Mouse (Mus musculus): Measurements from ENCODE around the gene Nemp1. TPM values are rescaled to one million over a fixed set of nuclear protein-coding genes. Genes with fewer than 3 reads are reported as not detected.

The Nemp1 gene
- polyA plus RNA-seq (2012; ENCODE audit: low replicate concordance) = 3.4 and 6.8 TPM in 2 replicates

DNA sequence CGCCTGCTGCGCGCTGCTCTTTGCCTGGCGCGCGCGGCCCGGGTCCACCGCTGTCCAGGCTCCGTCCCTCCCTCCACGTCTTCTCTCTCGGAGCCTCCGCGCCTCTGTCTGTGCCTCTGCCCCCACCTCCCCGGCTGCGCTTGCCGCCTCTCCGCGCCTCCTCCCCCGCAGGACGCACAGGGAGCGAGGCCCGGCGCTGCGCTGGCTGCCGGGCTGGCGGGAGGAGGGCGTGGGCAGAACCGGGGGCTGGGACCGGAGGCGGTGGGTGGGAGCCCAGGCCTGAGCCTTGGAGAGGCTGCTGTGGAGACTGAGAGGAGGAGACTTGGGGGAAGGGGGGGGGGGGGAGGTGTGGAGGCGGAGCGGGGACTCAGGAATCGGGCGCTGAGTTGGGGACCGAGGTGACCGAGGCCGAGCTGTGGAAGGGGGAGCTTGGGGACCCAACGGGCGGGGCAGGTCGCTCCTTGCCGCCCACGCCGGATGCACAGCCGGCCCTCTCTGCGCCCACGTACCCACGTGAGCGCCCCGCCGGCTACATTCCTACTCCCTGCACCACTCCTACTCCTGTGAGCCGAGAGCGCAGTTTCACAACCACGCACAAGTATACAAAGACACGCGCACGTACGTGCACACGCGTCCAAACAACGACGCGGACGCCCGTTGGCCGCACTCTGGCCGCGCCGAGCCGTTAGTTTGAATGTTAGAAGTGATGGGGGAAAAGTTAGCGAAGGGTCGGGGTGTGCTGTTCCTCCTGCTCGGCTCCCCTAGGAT, at the start of gene Nemp1:
TSS of gene Nemp1 (plus strand) at position 401 of the 768 bp plus-strand sequence.

DNA sequence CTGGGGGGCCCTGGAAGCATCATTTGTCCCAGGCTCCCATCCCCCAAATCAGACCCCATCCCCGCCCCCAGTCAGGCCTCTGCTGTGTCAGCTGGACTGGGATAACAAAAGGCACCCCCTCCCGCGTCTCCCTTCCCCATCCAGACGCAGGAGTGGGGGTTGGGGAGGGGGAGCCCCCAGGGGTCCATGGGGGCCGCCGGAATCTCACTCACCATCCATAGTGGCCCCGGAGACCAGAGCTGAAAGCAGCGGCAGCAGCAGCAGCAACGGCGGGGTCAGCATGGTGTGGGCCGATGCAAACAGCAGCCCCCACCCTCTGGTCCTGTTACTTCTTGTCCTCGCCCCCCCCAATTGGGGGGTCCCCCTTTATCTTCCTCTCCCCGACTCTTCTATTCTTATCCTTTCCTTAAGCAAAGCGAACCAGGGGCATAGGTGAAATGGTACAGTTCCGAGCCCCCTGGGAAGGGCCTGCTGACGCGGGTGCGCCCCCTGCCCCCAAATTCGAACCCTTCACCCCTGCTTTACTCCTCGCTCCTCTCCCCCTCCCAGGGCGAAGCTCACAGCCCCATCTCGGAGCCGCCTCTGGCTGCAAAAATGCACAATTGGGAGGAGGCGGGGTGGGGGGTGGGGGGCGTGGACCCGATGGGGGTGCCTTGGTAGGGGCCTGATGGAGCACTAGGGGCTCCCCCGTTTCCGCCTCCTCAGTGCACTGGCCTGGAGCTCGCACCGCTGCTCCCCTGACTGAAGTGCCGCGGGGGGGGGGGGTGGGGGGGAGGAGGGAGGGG, 46.1 kb upstream of the Nemp1 start, which contains the start of gene Lrp1:
TSS of gene Lrp1 (minus strand) at position 743 of the 785 bp plus-strand sequence.

DNA sequence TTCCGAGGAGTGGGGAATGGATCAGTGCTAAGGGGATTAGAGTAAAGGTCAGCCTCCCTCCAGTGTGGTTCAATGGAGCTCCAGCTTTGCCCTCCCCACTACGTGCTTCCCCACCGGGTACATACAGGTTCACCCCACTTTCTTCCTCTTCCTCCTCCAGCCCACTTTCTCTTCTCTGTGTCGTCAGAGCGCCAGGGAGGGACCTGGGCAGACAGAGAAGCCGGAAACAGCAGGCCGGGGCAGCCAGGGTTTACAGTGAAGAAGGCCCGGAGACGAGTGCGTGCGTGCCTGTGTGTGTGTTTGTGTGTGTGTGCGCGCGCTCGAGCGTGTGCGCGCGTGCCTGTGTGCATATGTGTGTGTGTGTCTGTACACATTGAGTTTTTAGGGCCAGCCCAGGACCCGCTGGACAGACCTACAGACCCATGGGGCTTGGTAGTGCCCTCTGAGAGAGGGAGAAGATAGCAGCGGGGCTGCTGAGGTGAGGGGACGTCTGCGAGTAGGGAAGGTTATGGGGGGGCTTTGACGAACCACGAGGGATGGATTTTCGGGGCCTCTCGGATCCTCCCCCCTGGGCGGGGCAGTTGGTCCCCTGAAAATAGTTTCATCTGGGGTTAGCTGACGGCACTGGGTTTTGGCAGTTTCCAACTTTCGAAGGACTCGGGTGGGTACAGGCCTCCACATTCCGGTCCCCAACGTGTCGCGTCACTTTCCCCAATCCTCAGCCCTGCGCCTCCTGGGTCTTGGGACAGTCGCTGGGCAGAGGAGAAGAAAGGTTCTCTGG, 23.7 kb upstream of the Nemp1 start, which contains the start of gene Stat6:
TSS of gene Stat6 (plus strand) at position 215 of the 781 bp plus-strand sequence.

DNA sequence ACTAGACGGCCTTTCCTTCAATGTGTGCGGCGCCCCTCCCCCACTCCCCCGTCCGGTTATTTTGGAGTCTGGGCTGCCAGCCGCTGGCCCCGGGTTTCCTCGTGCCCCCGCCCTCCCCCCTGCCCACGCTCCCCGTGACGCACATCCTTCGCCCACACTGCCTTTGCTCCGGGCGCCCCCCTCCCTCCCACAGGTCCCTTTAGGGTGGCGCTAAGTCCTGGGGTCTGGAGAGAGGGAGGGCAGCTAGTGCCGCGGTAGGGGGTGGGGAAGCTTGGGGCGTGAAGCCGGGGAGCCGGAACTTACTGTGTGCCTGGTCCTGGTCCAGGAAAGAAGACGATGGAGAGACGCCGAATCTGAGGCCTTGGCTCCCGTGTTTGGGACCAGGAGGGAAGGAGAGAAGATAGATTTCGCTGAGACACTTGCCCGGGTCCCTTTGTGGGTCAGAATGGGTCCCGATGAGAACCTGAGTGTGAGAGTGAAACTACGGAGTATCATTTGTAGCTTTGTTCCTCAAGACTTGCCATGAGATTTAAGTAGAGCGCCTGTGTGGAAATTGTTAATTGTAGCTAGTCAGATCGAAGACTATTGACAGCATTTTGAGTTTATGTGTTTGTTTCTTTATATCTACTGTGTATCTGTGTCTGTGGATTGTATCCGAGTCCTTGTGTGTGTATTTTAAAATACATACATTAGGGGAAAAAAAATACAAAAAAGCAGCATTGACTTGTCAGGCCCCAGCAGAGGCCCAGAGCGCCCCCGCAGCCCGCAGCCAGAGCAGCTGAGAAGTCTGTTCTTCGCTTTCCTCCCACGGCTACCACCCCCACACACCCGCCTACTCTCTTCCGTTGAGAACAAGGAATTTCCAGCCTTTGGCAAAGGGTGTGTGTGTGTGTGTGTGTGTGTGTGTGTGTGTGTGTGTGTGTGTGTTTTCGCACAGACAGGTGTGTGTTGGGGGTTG, 1.7 kb downstream of the Nemp1 start, which contains the start of gene Nab2:
TSS of gene Nab2 (minus strand) at position 476 of the 958 bp plus-strand sequence.

DNA sequence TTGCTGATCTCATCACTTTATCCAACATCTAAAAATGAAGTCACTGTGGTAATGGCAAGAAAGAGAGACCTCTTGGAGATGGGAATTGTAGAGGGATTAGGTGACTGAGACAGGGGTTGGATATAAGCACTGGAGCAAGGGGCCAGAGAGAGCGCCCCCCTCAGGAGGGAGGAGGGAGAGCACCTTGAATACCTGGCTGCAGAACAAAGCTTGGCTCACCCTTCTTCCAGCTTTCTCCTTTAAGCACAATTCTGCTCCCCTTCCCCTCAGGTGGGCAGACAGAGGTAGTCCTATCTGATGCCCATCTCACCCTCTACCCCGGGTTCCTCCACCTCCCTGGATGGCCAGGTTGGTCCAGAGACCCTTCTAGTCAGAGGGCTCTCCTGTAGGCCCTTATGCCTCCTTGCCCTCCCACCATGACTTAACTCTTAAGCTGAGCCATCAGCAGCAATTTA, 38.1 kb downstream of the Nemp1 start, which contains the start of gene Myo1a:
TSS of gene Myo1a (plus strand) at position 405 of the 455 bp plus-strand sequence.

DNA sequence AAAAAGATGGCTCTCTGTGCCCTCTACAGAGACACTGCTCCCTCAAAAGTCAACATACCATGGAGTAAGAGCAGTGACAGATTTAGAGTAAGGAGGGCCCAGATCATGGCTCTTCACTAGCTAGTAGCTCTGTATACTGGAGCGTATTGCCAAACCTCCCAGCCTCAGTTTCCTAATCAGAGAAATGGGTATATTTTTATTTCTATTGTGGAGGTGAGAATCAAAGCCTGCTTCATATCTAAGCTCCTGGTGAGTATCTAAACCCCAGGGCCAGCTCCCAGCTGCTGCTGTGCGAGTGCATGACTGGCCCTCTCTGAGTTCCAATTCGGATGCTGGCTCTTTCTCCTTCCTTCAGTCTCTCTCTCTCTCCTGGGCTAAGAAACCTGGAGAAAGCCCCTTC, 57.5 kb downstream of the Nemp1 start, which contains the start of gene Tac2:
TSS of gene Tac2 (plus strand) at position 301 of the 400 bp plus-strand sequence.

DNA sequence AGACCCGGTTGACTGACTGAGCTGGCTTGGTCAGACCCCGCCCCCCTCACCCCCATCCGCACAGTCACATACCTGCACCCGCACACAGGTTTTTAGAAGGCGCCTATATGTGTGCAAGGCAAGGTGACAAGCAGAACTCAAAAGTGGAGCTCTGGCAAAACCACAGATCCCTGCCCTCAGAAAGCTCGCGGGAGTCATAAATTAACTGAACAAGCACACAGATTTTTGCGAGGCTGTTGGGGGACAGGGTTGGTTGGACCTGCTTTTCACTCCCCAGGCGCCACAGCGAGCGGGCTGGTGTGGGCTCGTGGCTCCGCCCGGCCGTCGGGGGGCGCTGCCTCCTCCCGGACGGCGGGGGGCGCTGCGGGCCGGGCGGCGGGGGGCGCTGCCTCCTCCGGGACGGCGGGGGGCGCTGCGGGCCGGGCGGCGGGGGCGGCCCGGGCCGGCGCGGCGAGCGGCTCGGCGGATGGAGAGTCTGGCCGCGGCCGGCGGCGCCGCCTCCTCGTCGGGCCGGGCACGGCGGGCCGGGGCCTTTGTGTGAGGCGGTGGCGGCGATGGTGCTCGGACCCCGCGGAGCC, 72.5 kb downstream of the Nemp1 start, which contains the start of gene Zbtb39:
TSS of gene Zbtb39 (plus strand) at position 456 of the 578 bp plus-strand sequence.

Other genes with a start within 250 kb of the Nemp1 start
- 0.28 and 0.34 TPM in 2 replicates for gene Stac3, start 165.2 kb upstream of the Nemp1 start, polyA plus RNA-seq (2012; ENCODE audit: low replicate concordance)
- gene Ndufa4l2, start 151.9 kb upstream of the Nemp1 start, polyA plus RNA-seq (2012; ENCODE audit: low replicate concordance) = 3.2 and 4.0 TPM in 2 replicates
- gene Shmt2, start 144.5 kb upstream of the Nemp1 start, polyA plus RNA-seq (2012; ENCODE audit: low replicate concordance) = 339 and 390 TPM in 2 replicates
- not detected in 2 replicates for gene Nxph4, start 132.3 kb upstream of the Nemp1 start, polyA plus RNA-seq (2012; ENCODE audit: low replicate concordance)
- gene Lrp1, start 45.8 kb upstream of the Nemp1 start, polyA plus RNA-seq (2012; ENCODE audit: low replicate concordance) = 73.7 and 96.9 TPM in 2 replicates
- 9.7 and 120 TPM in 2 replicates for gene Stat6, start 23.9 kb upstream of the Nemp1 start, polyA plus RNA-seq (2012; ENCODE audit: low replicate concordance)
- gene Nab2, start 1.7 kb downstream of the Nemp1 start, polyA plus RNA-seq (2012; ENCODE audit: low replicate concordance) = 56.8 and 64.3 TPM in 2 replicates
- gene Myo1a, start 38.3 kb downstream of the Nemp1 start, polyA plus RNA-seq (2012; ENCODE audit: low replicate concordance) = 0.12 and 0.22 TPM in 2 replicates
- 0.77 and 2.2 TPM in 2 replicates for gene Tac2, start 57.6 kb downstream of the Nemp1 start, polyA plus RNA-seq (2012; ENCODE audit: low replicate concordance)
- 1.2 and 2.7 TPM in 2 replicates for gene Zbtb39, start 72.6 kb downstream of the Nemp1 start, polyA plus RNA-seq (2012; ENCODE audit: low replicate concordance)
- gene Gpr182, start 84.8 kb downstream of the Nemp1 start, polyA plus RNA-seq (2012; ENCODE audit: low replicate concordance) = 0.93 and 12.9 TPM in 2 replicates
- gene Rdh1, start 92.8 kb downstream of the Nemp1 start, polyA plus RNA-seq (2012; ENCODE audit: low replicate concordance) = 0.07 TPM in 1 of 2 replicates, not detected in the other
- not detected in 2 replicates for gene Rdh16f1, start 92.9 kb downstream of the Nemp1 start, polyA plus RNA-seq (2012; ENCODE audit: low replicate concordance)
- not detected in 2 replicates for gene Rdh9, start 109.5 kb downstream of the Nemp1 start, polyA plus RNA-seq (2012; ENCODE audit: low replicate concordance)
- gene Rdh16, start 134.3 kb downstream of the Nemp1 start, polyA plus RNA-seq (2012; ENCODE audit: low replicate concordance) = 0.14 TPM in 1 of 2 replicates, not detected in the other
- gene Rdh19, start 183.0 kb downstream of the Nemp1 start, polyA plus RNA-seq (2012; ENCODE audit: low replicate concordance) = not detected in 2 replicates
- gene Rdh16f2, start 199.6 kb downstream of the Nemp1 start, polyA plus RNA-seq (2012; ENCODE audit: low replicate concordance) = not detected in 2 replicates
- gene Rdh7, start 221.9 kb downstream of the Nemp1 start, polyA plus RNA-seq (2012; ENCODE audit: low replicate concordance) = not detected in 2 replicates
- 0.21 TPM in 1 of 2 replicates, not detected in the other for gene Sdr9c7, start 231.6 kb downstream of the Nemp1 start, polyA plus RNA-seq (2012; ENCODE audit: low replicate concordance)

All from leukemia stem cell, adult 10-12 weeks (primary cell).